In genomic region chrX:38181608-38182258, GRCm38 (mm10) we compare ENCODE assay signal across 8 mouse cellular contexts. TPM values are rescaled to one million over a fixed set of nuclear protein-coding genes. Genes with fewer than 3 reads are reported as not detected.
DNase-seq lines count a peak whose midpoint lies in the region; ATAC-seq and TF ChIP-seq lines count a peak whose summit lies in the region.

No protein-coding gene starts in this region.

- ATAC-seq in intestine, embryonic 16.5 days, result peak; percentile 74
- ATAC-seq in lung, embryonic 14.5 days (ENCODE audit: insufficient read depth), result peak; percentile 67
- ATAC-seq in neural tube, embryonic 15.5 days (ENCODE audit: low FRiP score), result peak; percentile 66

- H3K27ac ChIP-seq in ES-E14 (ENCODE audit: insufficient read depth, low read depth, low read length, poor library complexity, severe bottlenecking), result no peak overlapping the region
- H3K27ac ChIP-seq in intestine, embryonic 16.5 days (ENCODE audit: low read length), result no peak overlapping the region
- no peak overlapping the region for H3K27ac ChIP-seq in lung, embryonic 14.5 days (ENCODE audit: low read depth)
- H3K27ac ChIP-seq in neural tube, embryonic 15.5 days (replicated peaks), result no peak overlapping the region

- peak; percentile 44 for TF ChIP-seq CTCF in lung, embryonic 14.5 days (IDR thresholded peaks at IDR 0.05; ENCODE audit: low read depth)

- H3K36me3 ChIP-seq in ES-E14 (ENCODE audit: control insufficient read depth, insufficient read depth, low read length, poor library complexity, severe bottlenecking), result no peaks in the 10 kb centered on the region
- no peaks in the 10 kb centered on the region for H3K36me3 ChIP-seq in intestine, embryonic 16.5 days (ENCODE audit: control insufficient read depth, insufficient read depth, low read length)
- H3K36me3 ChIP-seq in lung, embryonic 14.5 days (ENCODE audit: insufficient read depth), result no peaks in the 10 kb centered on the region
- no peaks in the 10 kb centered on the region for H3K36me3 ChIP-seq in neural tube, embryonic 15.5 days

- H3K27me3 ChIP-seq in intestine, embryonic 16.5 days (replicated peaks; ENCODE audit: control insufficient read depth, insufficient read depth, low read length), result no peaks in the 10 kb centered on the region
- H3K27me3 ChIP-seq in lung, embryonic 14.5 days (ENCODE audit: insufficient read depth, low read length), result no peaks in the 10 kb centered on the region
- H3K27me3 ChIP-seq in neural tube, embryonic 15.5 days (replicated peaks), result no peaks in the 10 kb centered on the region

- H3K9me3 ChIP-seq in ES-E14 (ENCODE audit: control insufficient read depth, insufficient read depth, low read depth, low read length), result no peaks in the 10 kb centered on the region
- no peaks in the 10 kb centered on the region for H3K9me3 ChIP-seq in intestine, embryonic 16.5 days (ENCODE audit: control insufficient read depth, low read length)
- H3K9me3 ChIP-seq in lung, embryonic 14.5 days (ENCODE audit: low read depth, low read length), result no peaks in the 10 kb centered on the region
- no peaks in the 10 kb centered on the region for H3K9me3 ChIP-seq in neural tube, embryonic 15.5 days (replicated peaks)

- peak overlapping the region; percentile 40 for H3K4me2 ChIP-seq in intestine, embryonic 16.5 days (ENCODE audit: low read depth, low read length)
- peak overlapping the region; percentile 64 for H3K4me2 ChIP-seq in lung, embryonic 14.5 days
- peak overlapping the region; percentile 75 for H3K4me2 ChIP-seq in neural tube, embryonic 15.5 days

- peaks cover 1 to 4% of the 10 kb centered on the region in 2 experiments; a peak in 1 of 4 replicates for H3K4me1 ChIP-seq in ES-E14 (ENCODE audit: control insufficient read depth in 2 of 2, insufficient read depth in 2 of 2, low read length in 2 of 2, poor library complexity in 1 of 2)
- H3K4me1 ChIP-seq in intestine, embryonic 16.5 days (ENCODE audit: control insufficient read depth, insufficient read depth, low read length), result no peaks in the 10 kb centered on the region
- H3K4me1 ChIP-seq in lung, embryonic 14.5 days (ENCODE audit: insufficient read depth), result no peaks in the 10 kb centered on the region
- no peaks in the 10 kb centered on the region for H3K4me1 ChIP-seq in neural tube, embryonic 15.5 days

- peak; percentile 17 for DNase-seq in 3T3-L1 (ENCODE audit: low read depth, low spot score)
- peak; percentile 48 for DNase-seq in ES-E14 (ENCODE audit: low read depth, low spot score)
- peak; percentile 73 to 82 for DNase-seq in cerebellum, postnatal 10 days
- DNase-seq in gastrocnemius, postnatal 14 days, result peak; percentile 57
- peak; percentile 79 for DNase-seq in lung, embryonic 14.5 days
- DNase-seq in urinary bladder, postnatal 14 days (ENCODE audit: low spot score), result peak; percentile 68

- no peak overlapping the region for H3K9ac ChIP-seq in ES-E14 (ENCODE audit: insufficient read depth, low read depth, low read length, poor library complexity, severe bottlenecking)
- no peak overlapping the region for H3K9ac ChIP-seq in intestine, embryonic 16.5 days (ENCODE audit: low read depth, low read length)
- H3K9ac ChIP-seq in lung, embryonic 14.5 days, result no peak overlapping the region
- H3K9ac ChIP-seq in neural tube, embryonic 15.5 days (replicated peaks), result no peak overlapping the region

- H3K4me3 ChIP-seq in ES-E14 (ENCODE audit: insufficient read depth in 1 of 2, low read depth in 1 of 2, low read length in 2 of 2, poor library complexity in 1 of 2, severe bottlenecking in 1 of 2), result no peak overlapping the region
- peak overlapping the region; percentile 51; the same call in 1 of the 2 replicates for H3K4me3 ChIP-seq in intestine, embryonic 16.5 days (ENCODE audit: low read length)
- peak overlapping the region; percentile 40; the same call in 1 of the 2 replicates for H3K4me3 ChIP-seq in lung, embryonic 14.5 days (ENCODE audit: low read depth, low read length)
- H3K4me3 ChIP-seq in neural tube, embryonic 15.5 days (replicated peaks), result no peak overlapping the region

- intact Hi-C loops in gastrocnemius, postnatal 14 days (cut with DNase I; ENCODE audit: low total_unique reads), result no loop called here

- in situ Hi-C loops in ES-E14 (cut with MboI; ENCODE audit: low sequenced_read_pairs in 2 of 2, unreplicated experiment in 2 of 2), result no loop called here

- WGBS in intestine, embryonic 16.5 days, result 26% methylated on average over 12 of the region's 15 CpGs
- 22% methylated on average over 10 of the region's 15 CpGs for WGBS in lung, embryonic 14.5 days
- WGBS in neural tube, embryonic 15.5 days, result 17% methylated on average over 11 of the region's 15 CpGs

TF ChIP-seq in ES-E14, 5 proteins besides CTCF, POLR2A, EP300 and RAD21:
- TF ChIP-seq CHD2 (IDR thresholded peaks at IDR 0.05; ENCODE audit: low read depth, low read length), result no peak

RNA-seq across cellular contexts. Expression of gene Zbtb33, which starts 7.9 kb away (rescaled TPM):
- 7.9 and 10.4 TPM in 2 replicates for total RNA-seq in ES-E14 (2012; rRNA removed)
- 1 to 10 TPM; 6.8 to 7.3 TPM for total RNA-seq in gastrocnemius, postnatal 14 days (2021)
- polyA plus RNA-seq in intestine, embryonic 16.5 days (2015; fragmentation: Nextera tagmentation; extraction: Ambion mirVana), result 2.7 and 3.1 TPM in 2 replicates
- 5.6 and 6.0 TPM in 2 replicates for polyA plus RNA-seq in lung, embryonic 14.5 days (2014; fragmentation: Nextera tagmentation; extraction: Ambion mirVana)
- 4.3 and 4.5 TPM in 2 replicates for polyA plus RNA-seq in neural tube, embryonic 15.5 days (2015; fragmentation: Nextera tagmentation; extraction: Ambion mirVana)

Comparison
In these comparisons a context has a peak if more than half of its experiments do, and no peak if none do; other contexts are left out.
1. DNase-seq: peak in every context shown above with its lines; median percentile 79 in lung, embryonic 14.5 days; 78 in cerebellum, postnatal 10 days; 68 in urinary bladder, postnatal 14 days; 57 in gastrocnemius, postnatal 14 days; 48 in ES-E14; 17 in 3T3-L1.
2. H3K4me3 ChIP-seq: peak in intestine, embryonic 16.5 days (single experiment) and lung, embryonic 14.5 days (single experiment); none in ES-E14 (0 of 2) and neural tube, embryonic 15.5 days (single experiment).
3. Peak in every context shown above with its lines, with median percentiles within 50 percentile points of each other: ATAC-seq and H3K4me2 ChIP-seq.